Mouse (Mus musculus) mesoderm, embryonic 11.5 days (tissue): ENCODE results near the gene Rsph10b.

ENCODE experiments used
- DNase-seq: peaks from one replicate; pipeline ENCODE4 v3.0.0-alpha.2; 2012; ENCODE audit warnings: low read depth, low spot score

Gene Rsph10b

GRCm38 (mm10) chr5:143932831-143933230 is at the start of gene Rsph10b:
Gene Rsph10b, plus strand, starts transcription at chr5:143933035.
- DNase-seq: no peak

- no peak for DNase-seq
Observed at GRCm38 (mm10) chr5:143885274-143885673, 47.6 kb upstream of the Rsph10b start.

- DNase-seq: no peak
Observed at GRCm38 (mm10) chr5:143890741-143891140, 42.1 kb upstream of the Rsph10b start.

GRCm38 (mm10) chr5:143892255-143892886 is 40.5 kb upstream of the Rsph10b start:
- no peak for DNase-seq

GRCm38 (mm10) chr5:143893396-143893795 is 39.4 kb upstream of the Rsph10b start:
- DNase-seq: no peak

GRCm38 (mm10) chr5:143897635-143898330 is 35.1 kb upstream of the Rsph10b start, which contains the start of gene Ankrd61:
Gene Ankrd61, minus strand, starts transcription at chr5:143897685.
- DNase-seq: no peak

GRCm38 (mm10) chr5:143902111-143902510 is 30.7 kb upstream of the Rsph10b start:
- DNase-seq: no peak

GRCm38 (mm10) chr5:143903813-143904212 is 29.0 kb upstream of the Rsph10b start:
- no peak for DNase-seq

GRCm38 (mm10) chr5:143906429-143906828 is 26.4 kb upstream of the Rsph10b start:
- no peak for DNase-seq

- DNase-seq: peak; percentile 16
Observed at GRCm38 (mm10) chr5:143908926-143909325, 23.9 kb upstream of the Rsph10b start.

- peak; percentile 98 for DNase-seq
Observed at GRCm38 (mm10) chr5:143909417-143910400, 23.1 kb upstream of the Rsph10b start, which contains the start of the genes Aimp2 and Pms2. Gene Aimp2, minus strand, starts transcription at chr5:143909847. Gene Pms2, plus strand, starts transcription at chr5:143909964.

GRCm38 (mm10) chr5:143916221-143916620 is 16.6 kb upstream of the Rsph10b start:
- no peak for DNase-seq

- DNase-seq: peak; percentile 34
Observed at GRCm38 (mm10) chr5:143917418-143917817, 15.4 kb upstream of the Rsph10b start.

GRCm38 (mm10) chr5:143918120-143918519 is 14.7 kb upstream of the Rsph10b start:
- DNase-seq: no peak

GRCm38 (mm10) chr5:143924781-143925452 is 7.9 kb upstream of the Rsph10b start:
- DNase-seq: no peak

GRCm38 (mm10) chr5:143927875-143928274 is 5.0 kb upstream of the Rsph10b start, which contains the start of gene Gm42421:
Gene Gm42421, plus strand, starts transcription at chr5:143928175.
- DNase-seq: no peak

- DNase-seq: no peak
Observed at GRCm38 (mm10) chr5:143929291-143929690, 3.5 kb upstream of the Rsph10b start.

GRCm38 (mm10) chr5:143930656-143931055 is 2.2 kb upstream of the Rsph10b start:
- no peak for DNase-seq

GRCm38 (mm10) chr5:143931863-143932580 is 813 bp upstream of the Rsph10b start:
- DNase-seq: no peak

GRCm38 (mm10) chr5:143933414-143933813 is 579 bp downstream of the Rsph10b start:
- no peak for DNase-seq
